Mouse (Mus musculus) forebrain, embryonic 11.5 days (tissue): ENCODE results near the gene Ahcyl1. TPM values are rescaled to one million over a fixed set of nuclear protein-coding genes. Genes with fewer than 3 reads are reported as not detected.
A peak's percentile ranks its signal among the peaks of the same experiment; 100 is the strongest.

Source experiments
- ATAC-seq: fragments of 200-750 bp; cut with Nextera tagmentation; replicated peaks from 2 replicates; pipeline ENCODE4 v1.8.0; 2017; ENCODE audit warnings: moderate TSS enrichment; ENCODE audit not compliant: low FRiP score
- DNase-seq: peaks from one replicate; pipeline ENCODE4 v3.0.0-alpha.2; 2017; ENCODE audit warnings: low spot score
- H3K27ac ChIP-seq: fragments of 300-500 bp; sonication (generic); 2 replicates; pipeline ENCODE4 v1.5.1; 2014; ENCODE audit warnings: low read depth, low read length
- H3K27me3 ChIP-seq: fragments of 300-500 bp; sonication (generic); 2 replicates; pipeline ENCODE4 v1.6.1; 2014; ENCODE audit warnings: mild to moderate bottlenecking, low read length, mixed read lengths; ENCODE audit not compliant: control insufficient read depth, insufficient read depth
- H3K36me3 ChIP-seq: fragments of 300-500 bp; sonication (generic); 2 replicates; pipeline ENCODE4 v1.6.1; 2014; ENCODE audit warnings: mild to moderate bottlenecking, low read length, moderate library complexity, mixed read lengths; ENCODE audit not compliant: control insufficient read depth, insufficient read depth
- H3K4me1 ChIP-seq: fragments of 300-500 bp; sonication (generic); replicated peaks from 2 replicates; pipeline ENCODE4 v1.6.1; 2014; ENCODE audit warnings: low read length, mixed read lengths; ENCODE audit not compliant: control insufficient read depth, insufficient read depth
- H3K4me2 ChIP-seq: fragments of 300-500 bp; sonication (generic); 2 replicates; pipeline ENCODE4 v1.6.1; 2014; ENCODE audit warnings: low read depth, mild to moderate bottlenecking, low read length, moderate library complexity, mixed read lengths; ENCODE audit not compliant: severe bottlenecking
- H3K4me3 ChIP-seq: fragments of 300-500 bp; sonication (generic); 2 replicates; pipeline ENCODE4 v1.5.1; 2014; ENCODE audit warnings: low read depth, low read length
- H3K9ac ChIP-seq: fragments of 300-500 bp; sonication (generic); 2 replicates; pipeline ENCODE4 v1.6.1; 2014; ENCODE audit warnings: low read length
- H3K9me3 ChIP-seq: fragments of 300-500 bp; sonication (generic); 2 replicates; pipeline ENCODE4 v1.6.1; 2016; ENCODE audit warnings: low read length, mixed read lengths; ENCODE audit not compliant: control insufficient read depth
- WGBS: fragments of 180-500 bp; shearing (Covaris S2); extraction: QIAGEN DNeasy Blood & Tissue Kit; methylation state at CpG from one replicate; pipeline ENCODE4 v1.1.7; 2014; 5-methylcytosine and 5-hydroxymethylcytosine counted together
- polyA plus RNA-seq: library from polyadenylated mRNA; unstranded; fragments of >200 nt; fragmentation: Nextera tagmentation; extraction: Ambion mirVana; gene quantifications from 2 replicates; pipeline ENCODE4 v1.2.1, GENCODE M21; 2014

Gene Ahcyl1
- polyA plus RNA-seq: 122 and 127 TPM in 2 replicates

DNA sequence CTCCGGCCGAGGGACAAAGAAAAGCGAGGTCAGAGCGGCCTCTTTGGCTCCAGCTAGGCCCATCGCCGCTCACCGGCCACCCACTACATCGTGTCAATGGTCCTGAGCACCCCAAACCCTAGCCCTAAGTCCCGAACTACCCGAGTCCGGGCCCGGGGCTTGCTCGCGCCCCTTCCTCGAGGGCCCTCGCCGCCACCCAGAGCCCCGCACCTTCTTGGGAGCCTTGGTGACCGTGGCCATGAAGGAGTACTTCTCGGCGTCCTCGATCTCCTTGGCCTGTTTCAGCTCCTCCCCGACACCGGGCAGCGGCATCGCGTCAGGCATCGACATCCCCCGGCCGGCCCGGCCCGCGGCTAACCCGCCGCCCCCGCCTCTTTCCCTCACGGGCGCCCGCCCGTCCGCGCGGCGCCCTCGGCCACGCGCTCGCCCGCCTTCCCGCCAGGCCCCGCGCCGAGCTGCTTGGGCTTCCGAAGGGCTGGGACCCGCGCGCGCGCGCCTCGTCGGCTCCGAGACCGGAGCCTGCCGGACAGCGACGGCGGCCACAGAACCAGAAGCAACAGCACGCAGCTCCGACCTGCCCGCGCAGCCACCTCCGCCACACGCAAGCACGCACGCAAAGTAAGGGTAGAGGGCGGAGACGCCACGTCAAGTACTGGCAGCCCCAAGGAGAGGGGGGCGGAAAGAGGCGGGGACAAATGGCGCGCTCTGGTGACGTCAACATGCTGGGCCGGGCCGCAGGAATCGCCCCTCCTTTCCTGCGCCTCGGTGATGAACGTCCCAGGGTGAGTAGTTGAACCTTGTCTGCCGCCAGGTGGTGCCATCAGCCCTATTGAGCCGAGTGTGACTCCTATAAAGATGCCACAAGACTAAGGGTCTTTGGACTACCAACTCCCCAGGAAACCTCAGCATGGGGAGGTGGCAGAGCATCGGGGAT, at the start of gene Ahcyl1:
Gene Ahcyl1 (minus strand): TSS at position 613 of the 934 bp plus-strand sequence.
- H3K4me1 ChIP-seq: 0 out of 2 replicates have a peak, but pooled peaks cover 2% of the 10 kb centered on the region
- H3K36me3 ChIP-seq: no peaks in the 10 kb centered on the region
- peak within 1 kb of the TSS; percentile 91 for H3K4me3 ChIP-seq
- peak within 1 kb of the TSS; percentile 64 for H3K4me2 ChIP-seq
- no peaks in the 10 kb centered on the region for H3K9me3 ChIP-seq
- ATAC-seq (peak; percentile 99), DNase-seq (peak; percentile 100)
- peak within 1 kb of the TSS; percentile 74 for H3K27ac ChIP-seq
- WGBS: under 1% methylated on average over 93 of the region's 93 CpGs
- no peaks in the 10 kb centered on the region for H3K27me3 ChIP-seq
- H3K9ac ChIP-seq: peak within 1 kb of the TSS; percentile 97

DNA sequence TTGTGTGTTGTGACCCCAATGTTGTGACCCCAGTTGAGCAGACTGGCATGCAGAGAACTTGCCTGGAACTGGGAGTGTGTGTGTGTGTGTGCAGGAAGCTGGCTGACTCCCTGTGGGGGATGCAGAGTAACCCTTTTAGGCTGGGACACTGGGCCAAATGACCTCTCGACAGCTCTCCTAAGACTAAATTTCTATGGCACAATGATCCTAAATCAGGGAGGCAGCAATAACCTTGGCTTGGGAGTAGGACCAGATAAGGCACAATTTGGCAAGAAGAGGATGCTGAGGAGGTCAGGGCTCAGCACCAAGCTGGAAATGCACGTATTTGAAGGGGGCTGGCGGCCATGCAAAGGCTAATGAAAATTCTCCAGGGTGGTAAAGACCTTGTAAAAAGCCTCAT, 49.7 kb upstream of the Ahcyl1 start:
- no peak overlapping the region for H3K4me3 ChIP-seq
- H3K36me3 ChIP-seq: peaks cover 2% of the 10 kb centered on the region; the same call in 1 of the 2 replicates
- H3K9ac ChIP-seq: no peak overlapping the region
- H3K4me2 ChIP-seq: no peak overlapping the region
- peaks cover 4% of the 10 kb centered on the region; the same call in 1 of the 2 replicates for H3K4me1 ChIP-seq
- 87% methylated on average over 3 of the region's 3 CpGs for WGBS
- no peaks in the 10 kb centered on the region for H3K27me3 ChIP-seq
- no peak for ATAC-seq
- H3K9me3 ChIP-seq: no peaks in the 10 kb centered on the region
- H3K27ac ChIP-seq: no peak overlapping the region
- DNase-seq: no peak

DNA sequence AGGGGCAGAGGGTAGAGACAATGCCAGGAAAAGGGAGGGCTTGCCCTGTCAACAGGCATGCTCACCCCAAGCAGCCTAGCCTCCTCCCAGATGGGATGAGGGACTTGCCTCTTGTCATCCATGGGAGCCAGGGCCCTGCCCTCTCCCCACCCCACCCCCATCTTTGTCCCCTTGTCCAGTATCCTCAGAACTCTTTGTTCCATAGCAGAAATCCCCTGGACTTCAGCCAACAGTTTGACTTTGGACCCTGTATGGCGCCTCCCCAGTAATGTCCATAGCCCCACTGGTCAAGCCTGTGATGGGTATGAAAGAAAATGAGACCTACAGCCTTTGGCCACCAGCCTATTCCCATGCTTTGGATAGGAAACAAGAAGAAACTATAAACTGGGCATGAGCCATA, 47.3 kb upstream of the Ahcyl1 start:
- H3K36me3 ChIP-seq: peaks cover 2% of the 10 kb centered on the region; the same call in 1 of the 2 replicates
- no peak for ATAC-seq
- H3K27me3 ChIP-seq: no peaks in the 10 kb centered on the region
- no peaks in the 10 kb centered on the region for H3K9me3 ChIP-seq
- no peak overlapping the region for H3K4me2 ChIP-seq
- H3K4me1 ChIP-seq: peaks cover 15% of the 10 kb centered on the region
- no peak for DNase-seq
- no peak overlapping the region for H3K4me3 ChIP-seq
- WGBS: 89% methylated on average over 1 of the region's 1 CpGs
- no peak overlapping the region for H3K9ac ChIP-seq
- no peak overlapping the region for H3K27ac ChIP-seq

DNA sequence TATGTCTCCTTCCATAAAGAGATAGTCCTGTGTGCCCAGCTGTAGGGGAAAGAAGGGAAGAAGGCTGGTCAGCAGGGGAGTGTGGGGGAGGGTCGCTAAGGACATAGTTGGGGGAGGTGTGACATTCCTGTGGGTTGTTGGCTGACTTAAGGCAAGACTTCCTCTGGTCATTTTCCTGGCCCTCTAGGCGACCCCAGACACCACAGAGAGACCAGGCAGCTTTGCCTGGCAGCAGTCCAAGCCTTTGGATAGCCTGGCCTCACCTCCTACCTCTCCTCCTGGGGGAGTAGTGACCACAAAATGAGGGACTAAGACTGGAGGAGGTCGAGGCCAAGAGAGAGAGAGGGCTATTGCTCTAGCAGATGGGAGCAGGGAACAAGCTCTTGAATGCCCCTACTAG, 46.7 kb upstream of the Ahcyl1 start:
- 46% methylated on average over 3 of the region's 3 CpGs for WGBS
- Histone ChIP-seq H3K9me3 (no peaks in the 10 kb centered on the region), H3K27ac (no peak overlapping the region), H3K4me3 (no peak overlapping the region), H3K4me2 (no peak overlapping the region), H3K4me1 (peaks cover 15% of the 10 kb centered on the region), H3K9ac (no peak overlapping the region), H3K36me3 (no peaks in the 10 kb centered on the region), H3K27me3 (no peaks in the 10 kb centered on the region)
- ATAC-seq (no peak), DNase-seq (no peak)

DNA sequence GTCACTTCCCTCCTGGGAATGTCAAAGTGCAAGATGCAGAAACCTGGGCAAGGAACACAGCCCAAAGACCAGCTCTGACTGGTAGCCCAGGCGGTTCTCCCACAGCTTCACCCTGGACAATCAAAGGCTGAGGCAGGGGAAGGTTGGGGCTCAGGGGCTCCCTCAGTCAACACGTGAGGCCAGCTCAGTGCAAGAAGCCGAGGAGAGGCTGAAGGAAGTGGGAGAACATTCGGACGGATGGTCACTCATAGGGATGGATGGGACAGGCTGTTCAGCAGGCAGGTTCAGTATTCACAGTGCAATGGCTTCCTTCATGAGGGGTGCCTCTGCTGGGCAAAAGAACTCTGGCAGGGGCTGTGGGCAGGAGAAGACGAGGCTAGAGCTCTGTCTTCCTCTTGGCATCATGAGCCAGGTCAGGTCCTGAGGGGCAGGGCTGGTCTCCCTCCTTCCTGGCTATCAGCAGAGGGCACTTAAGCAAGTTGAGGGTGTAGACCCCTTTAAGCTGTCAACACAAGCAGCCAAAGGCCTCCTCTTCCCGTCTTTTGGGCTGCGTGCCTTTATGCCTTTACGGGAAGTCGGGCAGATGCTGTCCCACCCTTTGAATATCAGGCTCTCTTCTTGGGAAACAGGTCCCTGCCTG, 45.8 kb upstream of the Ahcyl1 start:
- 94% methylated on average over 10 of the region's 10 CpGs for WGBS
- ATAC-seq: no peak
- Histone ChIP-seq H3K4me1 (peaks cover 15% of the 10 kb centered on the region), H3K9ac (no peak overlapping the region), H3K27me3 (no peaks in the 10 kb centered on the region), H3K9me3 (no peaks in the 10 kb centered on the region), H3K36me3 (no peaks in the 10 kb centered on the region), H3K4me3 (no peak overlapping the region), H3K4me2 (no peak overlapping the region), H3K27ac (no peak overlapping the region)
- no peak for DNase-seq

DNA sequence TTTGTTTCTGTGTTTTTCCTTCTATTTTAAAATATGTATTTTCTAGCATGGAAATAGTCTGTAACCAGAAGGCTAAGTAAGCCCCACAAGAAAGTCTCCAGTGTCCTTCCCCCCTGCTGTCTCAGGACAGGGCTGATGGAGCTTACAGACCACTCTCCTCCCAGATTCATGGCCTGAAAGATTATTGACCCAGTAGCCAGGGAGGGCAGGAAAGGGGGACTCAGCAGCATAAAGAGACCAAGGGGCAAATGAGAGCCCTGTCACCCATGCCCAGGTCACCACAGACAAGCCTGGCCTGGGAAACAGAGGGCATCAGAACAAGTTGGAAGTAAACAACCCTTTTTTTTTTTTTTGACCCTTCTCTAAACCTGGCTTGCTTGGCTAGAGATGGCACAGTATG, 45.0 kb upstream of the Ahcyl1 start:
- no peak for ATAC-seq
- DNase-seq: no peak
- H3K27me3 ChIP-seq: no peaks in the 10 kb centered on the region

DNA sequence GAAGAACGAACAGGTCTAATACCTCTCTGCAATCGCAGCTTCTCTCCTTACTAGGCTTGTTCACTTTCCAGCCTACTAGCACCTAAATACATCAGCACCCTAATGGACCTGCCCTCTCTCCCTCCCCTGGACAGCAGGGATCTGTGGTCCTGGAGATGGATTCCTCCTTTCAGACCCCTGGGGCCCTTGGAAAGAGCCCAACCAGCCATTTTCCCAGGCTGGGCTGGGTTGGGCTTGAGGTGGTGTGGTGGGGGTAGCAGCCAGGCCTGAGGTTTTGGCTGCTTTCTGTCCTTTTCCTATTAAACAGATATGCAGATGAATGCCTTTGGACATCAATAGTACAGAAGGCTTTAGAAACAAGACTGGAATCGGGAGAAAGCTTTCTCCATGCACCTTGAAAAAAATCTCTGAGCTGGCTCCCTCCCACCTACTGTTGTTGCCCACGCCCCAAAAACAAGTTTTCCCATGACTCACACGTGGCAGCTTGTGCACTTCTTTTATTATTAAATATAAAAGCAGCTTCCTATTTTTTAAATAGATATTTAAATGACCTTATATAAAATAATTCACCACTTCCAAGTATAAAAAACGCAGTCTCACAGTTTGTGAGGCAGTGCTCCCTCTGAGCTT, 44.3 kb upstream of the Ahcyl1 start:
- Histone ChIP-seq H3K4me2 (no peak overlapping the region), H3K27ac (peak overlapping the region; percentile 70), H3K36me3 (no peaks in the 10 kb centered on the region), H3K9me3 (no peaks in the 10 kb centered on the region), H3K4me1 (peaks cover 15% of the 10 kb centered on the region), H3K27me3 (no peaks in the 10 kb centered on the region), H3K9ac (no peak overlapping the region; the same call in 1 of the 2 replicates), H3K4me3 (no peak overlapping the region)
- peak; percentile 84 for DNase-seq
- ATAC-seq: peak; percentile 88
- 3% methylated on average over 6 of the region's 6 CpGs for WGBS

More for the DNA sequence above, 45.0 kb upstream of the Ahcyl1 start:
- H3K9me3 ChIP-seq: no peaks in the 10 kb centered on the region
- H3K4me1 ChIP-seq: peaks cover 15% of the 10 kb centered on the region
- H3K9ac ChIP-seq: no peak overlapping the region
- no peak overlapping the region for H3K4me2 ChIP-seq
- H3K4me3 ChIP-seq: no peak overlapping the region
- peak overlapping the region; percentile 70 for H3K27ac ChIP-seq
- H3K36me3 ChIP-seq: no peaks in the 10 kb centered on the region

DNA sequence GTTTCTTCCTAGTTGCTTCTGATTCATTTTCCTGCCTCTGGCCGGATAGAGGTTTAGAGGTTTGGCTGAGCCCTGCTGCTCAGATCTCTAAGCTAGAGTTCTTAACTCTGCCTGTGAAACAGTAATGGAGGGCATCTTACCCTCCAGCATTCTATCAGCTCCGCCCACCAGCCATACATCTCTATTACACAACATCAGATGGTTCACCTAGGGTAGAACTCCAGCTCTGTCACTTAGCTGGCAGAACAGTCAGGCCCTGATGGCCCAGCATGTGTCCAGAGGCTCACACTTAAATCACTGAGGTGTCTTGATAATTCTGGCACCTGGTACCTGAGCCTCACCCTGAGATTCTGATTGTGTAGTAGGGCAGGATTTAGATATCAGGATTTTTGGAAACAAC, 43.6 kb upstream of the Ahcyl1 start:
- no peak overlapping the region for H3K4me3 ChIP-seq
- H3K9me3 ChIP-seq: no peaks in the 10 kb centered on the region
- H3K27ac ChIP-seq: peak overlapping the region; percentile 70
- DNase-seq (no peak), ATAC-seq (no peak; the same call in 1 of the 2 replicates)
- H3K4me1 ChIP-seq: peaks cover 15% of the 10 kb centered on the region
- no peaks in the 10 kb centered on the region for H3K27me3 ChIP-seq
- H3K9ac ChIP-seq: no peak overlapping the region; the same call in none of the 2 replicates
- WGBS: 74% methylated on average over 2 of the region's 2 CpGs
- H3K36me3 ChIP-seq: no peaks in the 10 kb centered on the region
- H3K4me2 ChIP-seq: no peak overlapping the region
